ENCODE assay signal across 7 mouse cellular contexts in genomic region chr2:102401352-102401692, GRCm38 (mm10). TPM values are rescaled to one million over a fixed set of nuclear protein-coding genes. Genes with fewer than 3 reads are reported as not detected.
DNase-seq lines count a peak whose midpoint lies in the region; ATAC-seq and TF ChIP-seq lines count a peak whose summit lies in the region.

No protein-coding gene starts in this region.

- H3K36me3 ChIP-seq in lung, embryonic 16.5 days (ENCODE audit: control insufficient read depth, insufficient read depth, low read length): no peaks in the 10 kb centered on the region
- H3K36me3 ChIP-seq in forebrain, embryonic 10.5 days (replicated peaks): peaks cover 19% of the 10 kb centered on the region
- no peaks in the 10 kb centered on the region for H3K36me3 ChIP-seq in limb, embryonic 12.5 days
- no peaks in the 10 kb centered on the region for H3K36me3 ChIP-seq in small intestine, adult 2 months (ENCODE audit: control insufficient read depth, insufficient read depth, low read length)

- no peak for DNase-seq in lung, postnatal 14 days
- DNase-seq in forebrain, embryonic 10.5 days (ENCODE audit: extremely low spot score, low spot score): no peak
- no peak for DNase-seq in right cerebral cortex, postnatal 4 days
- no peak for DNase-seq in adrenal gland, postnatal 36 days

- ATAC-seq in lung, embryonic 16.5 days (ENCODE audit: low read depth): no peak; the same call in 1 of the 2 replicates
- peak; percentile 48 for ATAC-seq in limb, embryonic 12.5 days (ENCODE audit: insufficient number of reproducible peaks, insufficient read depth, low FRiP score, low TSS enrichment, low read depth)

- H3K4me3 ChIP-seq in lung, embryonic 16.5 days (ENCODE audit: low read length): peak overlapping the region; percentile 77
- H3K4me3 ChIP-seq in forebrain, embryonic 10.5 days: peak overlapping the region; percentile 68
- peak overlapping the region; percentile 72 for H3K4me3 ChIP-seq in limb, embryonic 12.5 days (replicated peaks)
- H3K4me3 ChIP-seq in small intestine, adult 2 months (ENCODE audit: low read depth, low read length): peak overlapping the region; percentile 73

- no peaks in the 10 kb centered on the region for H3K9me3 ChIP-seq in lung, embryonic 16.5 days (ENCODE audit: control insufficient read depth, low read length)
- H3K9me3 ChIP-seq in forebrain, embryonic 10.5 days: peaks cover 7% of the 10 kb centered on the region; the same call in 1 of the 2 replicates
- H3K9me3 ChIP-seq in limb, embryonic 12.5 days: no peaks in the 10 kb centered on the region

- 11% methylated on average over 6 of the region's 6 CpGs for WGBS in lung, embryonic 16.5 days
- 30% methylated on average over 6 of the region's 6 CpGs for WGBS in forebrain, embryonic 10.5 days
- 28% methylated on average over 6 of the region's 6 CpGs for WGBS in limb, embryonic 12.5 days
- 17% methylated on average over 6 of the region's 6 CpGs for WGBS in small intestine, adult 2 months

- peak overlapping the region; percentile 98 for H3K4me2 ChIP-seq in lung, embryonic 16.5 days (ENCODE audit: low read depth, low read length)
- peak overlapping the region; percentile 68 for H3K4me2 ChIP-seq in limb, embryonic 12.5 days

- peak overlapping the region; percentile 88 for H3K9ac ChIP-seq in lung, embryonic 16.5 days (ENCODE audit: low read length)
- peak overlapping the region; percentile 95 for H3K9ac ChIP-seq in limb, embryonic 12.5 days (replicated peaks)

- peaks cover 20% of the 10 kb centered on the region for H3K4me1 ChIP-seq in lung, embryonic 16.5 days (replicated peaks; ENCODE audit: control insufficient read depth, insufficient read depth, low read length)
- H3K4me1 ChIP-seq in forebrain, embryonic 10.5 days: peaks cover 27% of the 10 kb centered on the region
- H3K4me1 ChIP-seq in limb, embryonic 12.5 days (replicated peaks): peaks cover 13% of the 10 kb centered on the region
- H3K4me1 ChIP-seq in small intestine, adult 2 months (ENCODE audit: control insufficient read depth, insufficient read depth, insufficient read length, low read length): peaks cover 9% of the 10 kb centered on the region

- TF ChIP-seq POLR2A in small intestine, adult 2 months (IDR thresholded peaks at IDR 0.05; ENCODE audit: low read depth, low read length): no peak

- TF ChIP-seq CTCF in small intestine, adult 2 months (IDR thresholded peaks at IDR 0.05; ENCODE audit: extremely low read depth, insufficient read length, insufficient replicate concordance, low read depth, low read length): no peak

- H3K27ac ChIP-seq in lung, embryonic 16.5 days (ENCODE audit: low read length): peak overlapping the region; percentile 95
- peak overlapping the region; percentile 93 for H3K27ac ChIP-seq in forebrain, embryonic 10.5 days
- H3K27ac ChIP-seq in limb, embryonic 12.5 days: peak overlapping the region; percentile 97
- peak overlapping the region; percentile 10 for H3K27ac ChIP-seq in small intestine, adult 2 months (ENCODE audit: insufficient read depth, low read depth, low read length)

- no peaks in the 10 kb centered on the region for H3K27me3 ChIP-seq in lung, embryonic 16.5 days (ENCODE audit: control insufficient read depth, insufficient read depth, low read depth, low read length)
- peaks cover 9% of the 10 kb centered on the region; the same call in 1 of the 2 replicates for H3K27me3 ChIP-seq in forebrain, embryonic 10.5 days (ENCODE audit: poor library complexity, severe bottlenecking)
- no peaks in the 10 kb centered on the region for H3K27me3 ChIP-seq in limb, embryonic 12.5 days
- no peaks in the 10 kb centered on the region for H3K27me3 ChIP-seq in small intestine, adult 2 months (ENCODE audit: control insufficient read depth, insufficient read depth, low read length)

RNA-seq across cellular contexts. Expression of gene Trim44, which starts 6.3 kb away (rescaled TPM):
- 16.2 and 16.6 TPM in 2 replicates for polyA plus RNA-seq in lung, embryonic 16.5 days (2015; fragmentation: Nextera tagmentation; extraction: Ambion mirVana)
- polyA plus RNA-seq in forebrain, embryonic 10.5 days (2016; fragmentation: Nextera tagmentation; extraction: Ambion mirVana): 20.6 and 21.9 TPM in 2 replicates
- polyA plus RNA-seq in limb, embryonic 12.5 days (2016; fragmentation: Nextera tagmentation; extraction: Ambion mirVana): 49.9 and 51.4 TPM in 2 replicates
- polyA plus RNA-seq in small intestine, adult 2 months (2012; rRNA removed): 4.1 and 4.2 TPM in 2 replicates
- total RNA-seq in adrenal gland, postnatal 36 days (2021): 10 to 100 TPM; 65.2 to 66.6 TPM

RNA-seq across cellular contexts. Expression of gene Fjx1, which starts 51.0 kb away (rescaled TPM):
- polyA plus RNA-seq in lung, embryonic 16.5 days (2015; fragmentation: Nextera tagmentation; extraction: Ambion mirVana): 2.7 TPM in 2 replicates
- polyA plus RNA-seq in forebrain, embryonic 10.5 days (2016; fragmentation: Nextera tagmentation; extraction: Ambion mirVana): 13.3 and 13.5 TPM in 2 replicates
- polyA plus RNA-seq in limb, embryonic 12.5 days (2016; fragmentation: Nextera tagmentation; extraction: Ambion mirVana): 32.5 and 34.9 TPM in 2 replicates
- 1.0 and 1.3 TPM in 2 replicates for polyA plus RNA-seq in small intestine, adult 2 months (2012; rRNA removed)
- total RNA-seq in adrenal gland, postnatal 36 days (2021): 1 to 10 TPM in 1 of 2 experiments, under 1 TPM in 1; 0.46 to 1.2 TPM

Comparison
In these comparisons a context has a peak if more than half of its experiments do, and no peak if none do; other contexts are left out.
1. H3K27ac ChIP-seq: peak in every context shown above with its lines; median percentile 97 in limb, embryonic 12.5 days; 95 in lung, embryonic 16.5 days; 93 in forebrain, embryonic 10.5 days; 10 in small intestine, adult 2 months.